Mouse (Mus musculus): Measurements from ENCODE around the gene Fxyd3. TPM values are rescaled to one million over a fixed set of nuclear protein-coding genes. Genes with fewer than 3 reads are reported as not detected.

Fxyd3 gene
- polyA plus RNA-seq, 1 experiment from 2014 or later = not detected

DNA sequence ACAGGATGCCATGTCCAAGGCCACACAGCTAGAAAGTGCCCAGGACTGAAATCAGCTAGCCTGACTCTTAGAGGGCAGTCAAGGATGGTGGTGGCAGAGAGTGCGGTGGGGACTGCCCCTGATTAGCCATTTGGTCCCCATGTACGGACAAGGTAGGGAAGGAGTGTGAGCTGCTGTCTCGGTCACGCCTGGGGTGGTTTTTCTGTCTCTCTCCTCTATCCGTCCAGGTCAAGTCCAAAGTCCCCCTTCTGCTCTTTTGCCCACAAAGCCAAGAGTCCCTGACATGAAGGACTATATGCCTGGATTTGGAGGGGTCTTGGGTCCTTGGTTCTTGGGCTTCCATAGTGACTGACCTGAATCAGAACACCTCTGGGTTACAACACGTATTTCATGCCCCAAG lies 37.3 kb upstream of the Fxyd3 start:
- Histone ChIP-seq H3K36me3 (ENCODE audit: poor library complexity, severe bottlenecking) (no peaks in the 10 kb centered on the region), H3K27ac (no peak overlapping the region), H3K9me3 (replicated peaks) (no peaks in the 10 kb centered on the region), H3K4me3 (no peak overlapping the region), H3K9ac (no peak overlapping the region), H3K4me1 (no peaks in the 10 kb centered on the region), H3K4me2 (no peak overlapping the region), H3K27me3 (no peaks in the 10 kb centered on the region; the same call in 1 of the 2 replicates)
- 87% methylated on average over 6 of the region's 6 CpGs for WGBS
- ATAC-seq = no peak

DNA sequence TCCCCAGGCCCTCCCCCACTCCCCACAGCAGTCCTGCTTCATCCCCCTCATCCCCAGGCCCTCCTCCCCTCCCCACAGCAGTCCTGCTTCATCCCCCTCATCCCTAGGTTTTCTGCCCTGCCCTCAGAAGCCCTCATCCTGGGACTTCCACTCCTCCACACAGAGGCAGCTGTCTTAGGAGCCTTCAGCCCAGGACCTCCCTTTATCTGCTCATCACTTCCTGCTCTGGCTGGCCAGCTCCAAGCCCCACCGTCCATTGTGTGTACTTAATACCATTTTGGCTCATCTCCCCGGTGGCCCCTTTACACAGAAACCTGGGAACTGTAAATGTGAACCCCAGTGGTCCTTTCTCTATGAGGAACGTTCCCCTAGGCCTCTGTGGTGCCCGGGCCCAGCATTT lies 35.5 kb upstream of the Fxyd3 start:
- no peak for ATAC-seq
- Histone ChIP-seq H3K4me2 (no peak overlapping the region), H3K27ac (no peak overlapping the region), H3K27me3 (no peaks in the 10 kb centered on the region; the same call in 1 of the 2 replicates), H3K4me3 (no peak overlapping the region), H3K36me3 (ENCODE audit: poor library complexity, severe bottlenecking) (no peaks in the 10 kb centered on the region), H3K4me1 (no peaks in the 10 kb centered on the region), H3K9me3 (replicated peaks) (no peaks in the 10 kb centered on the region), H3K9ac (no peak overlapping the region)
- 21% methylated on average over 4 of the region's 4 CpGs for WGBS

DNA sequence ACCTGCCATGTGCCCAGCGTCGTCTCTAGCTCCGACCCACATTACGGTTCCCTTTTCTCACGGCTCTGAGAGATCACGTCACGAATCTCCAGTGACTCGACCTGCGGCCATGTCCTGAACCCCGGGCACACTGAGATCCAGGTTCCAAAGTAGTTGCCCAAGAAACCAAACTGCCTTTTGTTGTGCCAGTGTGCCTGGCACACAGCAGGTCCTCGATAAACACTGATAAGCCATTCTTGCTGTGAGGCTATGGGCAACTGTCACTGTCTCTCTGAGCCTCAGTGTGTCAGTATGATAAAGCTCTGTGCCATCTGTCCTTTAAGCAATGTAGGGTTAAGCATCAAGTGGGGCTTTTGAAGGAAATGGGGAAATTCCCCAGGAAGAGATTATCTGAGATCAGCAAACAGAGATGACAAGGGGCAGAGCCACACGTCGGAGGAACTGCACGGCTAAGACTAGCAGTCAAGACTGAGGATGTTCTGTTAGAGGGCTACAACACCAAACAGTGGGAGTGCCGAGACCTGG lies 34.4 kb upstream of the Fxyd3 start:
- no peaks in the 10 kb centered on the region for H3K4me1 ChIP-seq
- no peak overlapping the region for H3K27ac ChIP-seq
- H3K4me3 ChIP-seq = no peak overlapping the region
- no peak for ATAC-seq
- no peaks in the 10 kb centered on the region; the same call in 1 of the 2 replicates for H3K27me3 ChIP-seq
- H3K4me2 ChIP-seq = no peak overlapping the region
- H3K9ac ChIP-seq = no peak overlapping the region
- no peaks in the 10 kb centered on the region for H3K9me3 ChIP-seq (replicated peaks)
- WGBS = 84% methylated on average over 15 of the region's 15 CpGs
- H3K36me3 ChIP-seq (ENCODE audit: poor library complexity, severe bottlenecking) = no peaks in the 10 kb centered on the region

GRCm38 (mm10) chr7:31109796-31110195 lies 33.3 kb upstream of the Fxyd3 start:
- H3K4me3 ChIP-seq = no peak overlapping the region
- H3K9ac ChIP-seq = no peak overlapping the region
- no peak overlapping the region for H3K4me2 ChIP-seq
- WGBS = 92% methylated on average over 5 of the region's 5 CpGs
- no peak overlapping the region for H3K27ac ChIP-seq
- no peaks in the 10 kb centered on the region for H3K36me3 ChIP-seq (ENCODE audit: poor library complexity, severe bottlenecking)
- H3K9me3 ChIP-seq (replicated peaks) = no peaks in the 10 kb centered on the region
- H3K27me3 ChIP-seq = no peaks in the 10 kb centered on the region
- H3K4me1 ChIP-seq = no peaks in the 10 kb centered on the region
- no peak for ATAC-seq

DNA sequence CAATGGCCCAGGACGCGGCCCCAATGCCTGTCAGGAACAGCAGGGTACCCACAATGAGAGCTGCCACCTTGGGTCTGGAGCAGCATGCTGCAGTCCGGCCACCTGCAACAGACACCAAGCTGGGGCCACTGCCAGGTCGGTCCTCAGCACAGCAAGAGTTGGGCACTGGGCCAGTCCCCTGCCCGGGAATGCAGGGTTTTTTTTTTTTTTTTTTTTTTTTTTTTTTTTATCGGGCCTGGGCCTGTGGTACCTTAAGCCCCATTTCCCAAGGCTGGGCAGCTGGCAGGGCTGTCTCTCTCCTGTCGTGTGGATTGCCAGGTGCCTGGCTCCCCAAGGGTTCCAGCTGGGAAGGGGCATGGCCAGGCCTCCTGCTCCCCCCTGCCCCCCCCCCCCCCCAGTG lies 32.6 kb upstream of the Fxyd3 start:
- H3K27me3 ChIP-seq = no peaks in the 10 kb centered on the region
- H3K36me3 ChIP-seq (ENCODE audit: poor library complexity, severe bottlenecking) = no peaks in the 10 kb centered on the region
- no peak for ATAC-seq
- H3K9me3 ChIP-seq (replicated peaks) = no peaks in the 10 kb centered on the region
- 30% methylated on average over 6 of the region's 7 CpGs for WGBS
- H3K27ac ChIP-seq = no peak overlapping the region
- H3K4me3 ChIP-seq = no peak overlapping the region
- H3K9ac ChIP-seq = no peak overlapping the region
- no peak overlapping the region for H3K4me2 ChIP-seq
- no peaks in the 10 kb centered on the region for H3K4me1 ChIP-seq

- Histone ChIP-seq H3K27me3 (no peaks in the 10 kb centered on the region), H3K9me3 (replicated peaks) (no peaks in the 10 kb centered on the region), H3K4me2 (no peak overlapping the region), H3K4me3 (no peak overlapping the region), H3K4me1 (no peaks in the 10 kb centered on the region), H3K36me3 (ENCODE audit: poor library complexity, severe bottlenecking) (no peaks in the 10 kb centered on the region), H3K9ac (no peak overlapping the region), H3K27ac (no peak overlapping the region)
- no peak for ATAC-seq
- WGBS = 87% methylated on average over 11 of the region's 11 CpGs
These were observed 31.3 kb upstream of the Fxyd3 start for GRCm38 (mm10) chr7:31107781-31108180.

GRCm38 (mm10) chr7:31106166-31106565 lies 29.7 kb upstream of the Fxyd3 start:
- WGBS = 63% methylated on average over 3 of the region's 3 CpGs
- no peak overlapping the region for H3K27ac ChIP-seq
- no peak overlapping the region for H3K4me2 ChIP-seq
- H3K9ac ChIP-seq = no peak overlapping the region
- H3K4me3 ChIP-seq = no peak overlapping the region
- no peaks in the 10 kb centered on the region for H3K9me3 ChIP-seq (replicated peaks)
- ATAC-seq = no peak
- H3K4me1 ChIP-seq = no peaks in the 10 kb centered on the region
- no peaks in the 10 kb centered on the region for H3K36me3 ChIP-seq (ENCODE audit: poor library complexity, severe bottlenecking)
- no peaks in the 10 kb centered on the region for H3K27me3 ChIP-seq

DNA sequence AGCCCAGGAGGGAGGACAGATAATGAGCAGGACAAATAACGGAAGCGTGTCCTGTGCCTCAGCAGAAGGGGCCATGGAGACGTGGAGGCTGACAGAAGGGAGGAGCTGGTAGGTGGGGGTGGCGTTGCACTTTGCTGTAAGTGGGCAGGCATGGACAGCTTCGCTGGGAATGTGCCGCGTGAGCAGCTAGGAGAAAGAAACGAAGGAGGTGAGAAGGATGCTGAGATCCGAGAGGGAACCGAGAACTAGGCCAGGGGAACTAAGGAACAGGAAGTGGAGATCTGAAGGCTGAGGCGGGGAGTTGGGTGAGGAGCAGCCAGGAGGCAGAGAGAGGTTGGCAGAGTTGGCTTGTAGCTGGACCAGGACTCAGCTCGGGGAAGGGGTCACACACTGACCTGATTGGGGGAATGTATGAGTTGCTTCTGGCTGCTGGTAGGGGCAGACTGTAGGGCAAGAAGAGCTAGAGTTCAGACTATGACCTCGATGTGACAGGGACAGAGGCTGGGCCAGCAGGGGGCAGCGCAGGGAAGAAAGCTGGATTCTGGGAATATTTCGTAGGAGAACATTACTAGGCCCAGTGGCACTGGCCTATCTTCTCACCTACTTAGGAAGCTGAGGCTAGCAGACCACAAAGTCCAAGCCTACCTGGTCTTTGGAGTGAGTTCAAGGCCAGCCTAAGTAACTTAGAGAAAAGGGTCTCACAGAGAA lies 28.7 kb upstream of the Fxyd3 start:
- Histone ChIP-seq H3K36me3 (ENCODE audit: poor library complexity, severe bottlenecking) (no peaks in the 10 kb centered on the region), H3K27me3 (no peaks in the 10 kb centered on the region), H3K9ac (no peak overlapping the region), H3K27ac (no peak overlapping the region), H3K4me3 (no peak overlapping the region), H3K9me3 (replicated peaks) (no peaks in the 10 kb centered on the region), H3K4me1 (no peaks in the 10 kb centered on the region), H3K4me2 (no peak overlapping the region)
- ATAC-seq = no peak
- 76% methylated on average over 15 of the region's 15 CpGs for WGBS

- no peak overlapping the region for H3K4me2 ChIP-seq
- H3K27ac ChIP-seq = no peak overlapping the region
- no peak overlapping the region for H3K9ac ChIP-seq
- no peaks in the 10 kb centered on the region for H3K9me3 ChIP-seq (replicated peaks)
- H3K4me1 ChIP-seq = no peaks in the 10 kb centered on the region
- 83% methylated on average over 14 of the region's 14 CpGs for WGBS
- no peak overlapping the region for H3K4me3 ChIP-seq
- no peaks in the 10 kb centered on the region for H3K36me3 ChIP-seq (ENCODE audit: poor library complexity, severe bottlenecking)
- H3K27me3 ChIP-seq = no peaks in the 10 kb centered on the region
- ATAC-seq = no peak
These were observed 24.3 kb upstream of the Fxyd3 start for GRCm38 (mm10) chr7:31100786-31101185.

- Histone ChIP-seq H3K9ac (no peak overlapping the region), H3K9me3 (replicated peaks) (no peaks in the 10 kb centered on the region), H3K4me1 (no peaks in the 10 kb centered on the region), H3K4me3 (no peak overlapping the region), H3K36me3 (ENCODE audit: poor library complexity, severe bottlenecking) (no peaks in the 10 kb centered on the region), H3K27ac (no peak overlapping the region), H3K4me2 (no peak overlapping the region), H3K27me3 (no peaks in the 10 kb centered on the region)
- no peak for ATAC-seq
- WGBS = 88% methylated on average over 6 of the region's 6 CpGs
These were observed 23.1 kb upstream of the Fxyd3 start for GRCm38 (mm10) chr7:31099612-31099982.

- Histone ChIP-seq H3K4me3 (no peak overlapping the region), H3K9ac (no peak overlapping the region), H3K27me3 (no peaks in the 10 kb centered on the region), H3K36me3 (ENCODE audit: poor library complexity, severe bottlenecking) (no peaks in the 10 kb centered on the region), H3K27ac (no peak overlapping the region), H3K9me3 (replicated peaks) (no peaks in the 10 kb centered on the region), H3K4me1 (no peaks in the 10 kb centered on the region), H3K4me2 (no peak overlapping the region)
- 77% methylated on average over 22 of the region's 22 CpGs for WGBS
- no peak for ATAC-seq
These were observed 22.4 kb upstream of the Fxyd3 start for GRCm38 (mm10) chr7:31098697-31099611.

DNA sequence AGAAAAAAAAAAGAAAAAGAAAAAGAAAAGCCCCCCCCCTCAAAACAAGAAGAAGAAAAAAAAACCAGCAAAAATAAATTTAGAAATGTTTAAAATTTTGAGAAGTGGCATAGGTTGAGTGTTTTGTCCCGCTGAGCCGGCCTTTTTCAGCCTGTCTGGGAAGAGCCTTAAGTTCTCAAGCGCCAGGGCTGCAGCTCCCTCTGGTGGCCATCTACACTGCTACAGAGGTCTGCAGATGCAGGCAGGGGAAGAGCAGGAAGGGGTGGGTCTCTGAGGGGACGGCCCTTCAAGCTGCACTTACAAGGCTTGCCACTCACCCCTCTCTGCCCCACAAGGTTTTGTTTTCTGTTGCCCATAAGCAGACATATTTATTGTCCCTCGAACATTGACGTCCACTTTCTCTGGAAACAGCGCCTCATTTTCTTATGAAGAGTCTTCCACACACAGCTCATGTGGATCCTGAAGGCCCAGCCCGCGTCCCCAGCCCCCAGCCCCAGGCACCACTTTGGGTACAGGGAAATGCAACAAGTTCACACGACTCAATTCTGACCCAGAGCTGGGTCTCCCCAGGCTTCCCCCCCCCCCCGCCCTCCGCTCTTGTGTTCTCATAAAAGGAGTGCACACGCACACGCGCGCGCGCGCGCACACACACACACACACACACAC lies 21.2 kb upstream of the Fxyd3 start:
- peak overlapping the region; percentile 49 for H3K4me2 ChIP-seq
- no peaks in the 10 kb centered on the region for H3K4me1 ChIP-seq
- ATAC-seq = peak; percentile 96
- no peaks in the 10 kb centered on the region for H3K36me3 ChIP-seq (ENCODE audit: poor library complexity, severe bottlenecking)
- WGBS = 36% methylated on average over 20 of the region's 20 CpGs
- H3K27me3 ChIP-seq = no peaks in the 10 kb centered on the region
- no peak overlapping the region for H3K9ac ChIP-seq
- peak overlapping the region; percentile 20 for H3K4me3 ChIP-seq
- H3K9me3 ChIP-seq (replicated peaks) = no peaks in the 10 kb centered on the region
- no peak overlapping the region for H3K27ac ChIP-seq
